Mouse (Mus musculus): ENCODE data around the gene Babam2. TPM values are rescaled to one million over a fixed set of nuclear protein-coding genes. Genes with fewer than 3 reads are reported as not detected.

The Babam2 gene
- total RNA-seq, 2 experiments from 2014 or later = 34.1 to 35.9 TPM

GRCm38 (mm10) chr5:31873328-31873727 is 175.8 kb downstream of the Babam2 start:
- intact Hi-C loops (cut with DNase I) = no loop called here
- no peak for DNase-seq

GRCm38 (mm10) chr5:31874543-31874942 is 177.1 kb downstream of the Babam2 start:
- intact Hi-C loops (cut with DNase I) = no loop called here
- DNase-seq = no peak

GRCm38 (mm10) chr5:31875443-31875842 is 178.0 kb downstream of the Babam2 start:
- DNase-seq = no peak
- intact Hi-C loops (cut with DNase I) = loop anchor here (5.0 kb wide), 1 partner anchor 262 kb away; the partner anchor contains the start of gene Fosl2

GRCm38 (mm10) chr5:31876216-31876974 is 178.9 kb downstream of the Babam2 start:
- DNase-seq = peak; percentile 28 to 50
- intact Hi-C loops (cut with DNase I) = loop anchor here (5.0 kb wide), 1 partner anchor 261 kb away; the partner anchor contains the start of gene Fosl2

GRCm38 (mm10) chr5:31880457-31880856 is 183.0 kb downstream of the Babam2 start:
- DNase-seq = no peak
- intact Hi-C loops (cut with DNase I) = no loop called here

GRCm38 (mm10) chr5:31882297-31882696 is 184.8 kb downstream of the Babam2 start:
- intact Hi-C loops (cut with DNase I) = no loop called here
- DNase-seq = no peak

GRCm38 (mm10) chr5:31884962-31885361 is 187.5 kb downstream of the Babam2 start:
- no peak for DNase-seq
- intact Hi-C loops (cut with DNase I) = no loop called here

- intact Hi-C loops (cut with DNase I) = no loop called here
- DNase-seq = no peak
These were observed 190.1 kb downstream of the Babam2 start for GRCm38 (mm10) chr5:31887590-31887989.

GRCm38 (mm10) chr5:31888341-31888740 is 190.9 kb downstream of the Babam2 start:
- intact Hi-C loops (cut with DNase I) = no loop called here
- peak in 1 of 2 experiments; percentile 44 for DNase-seq

- intact Hi-C loops (cut with DNase I) = no loop called here
- DNase-seq = no peak
These were observed 195.1 kb downstream of the Babam2 start for GRCm38 (mm10) chr5:31892631-31893030.

GRCm38 (mm10) chr5:31899901-31900300 is 202.4 kb downstream of the Babam2 start:
- intact Hi-C loops (cut with DNase I) = no loop called here

GRCm38 (mm10) chr5:31902144-31902543 is 204.7 kb downstream of the Babam2 start:
- intact Hi-C loops (cut with DNase I) = no loop called here
- DNase-seq = no peak

More at GRCm38 (mm10) chr5:31899901-31900300, 202.4 kb downstream of the Babam2 start:
- no peak for DNase-seq

- DNase-seq = no peak
- intact Hi-C loops (cut with DNase I) = no loop called here
These were observed 205.4 kb downstream of the Babam2 start for GRCm38 (mm10) chr5:31902891-31903290.

- intact Hi-C loops (cut with DNase I) = no loop called here
- DNase-seq = no peak
These were observed 207.6 kb downstream of the Babam2 start for GRCm38 (mm10) chr5:31904968-31905683.

- intact Hi-C loops (cut with DNase I) = no loop called here
- no peak for DNase-seq
These were observed 208.3 kb downstream of the Babam2 start for GRCm38 (mm10) chr5:31905808-31906207.

GRCm38 (mm10) chr5:31906286-31906951 is 208.9 kb downstream of the Babam2 start:
- intact Hi-C loops (cut with DNase I) = no loop called here
- DNase-seq = no peak

- intact Hi-C loops (cut with DNase I) = no loop called here
- DNase-seq = no peak
These were observed 210.5 kb downstream of the Babam2 start for GRCm38 (mm10) chr5:31907959-31908358.

- intact Hi-C loops (cut with DNase I) = no loop called here
- DNase-seq = no peak
These were observed 211.3 kb downstream of the Babam2 start for GRCm38 (mm10) chr5:31908818-31909217.

- intact Hi-C loops (cut with DNase I) = no loop called here
- no peak for DNase-seq
These were observed 218.8 kb downstream of the Babam2 start for GRCm38 (mm10) chr5:31916241-31916640.

GRCm38 (mm10) chr5:31918566-31918965 is 221.1 kb downstream of the Babam2 start:
- DNase-seq = no peak
- intact Hi-C loops (cut with DNase I) = no loop called here

- no peak for DNase-seq
- intact Hi-C loops (cut with DNase I) = loop anchor here (10.0 kb wide), 1 partner anchor 355 kb away; no protein-coding TSS in a partner anchor
These were observed 222.6 kb downstream of the Babam2 start for GRCm38 (mm10) chr5:31920129-31920528.
